Mouse (Mus musculus): ENCODE results near the gene 9430097D07Rik. TPM values are rescaled to one million over a fixed set of nuclear protein-coding genes. Genes with fewer than 3 reads are reported as not detected.

The 9430097D07Rik gene
- polyA plus RNA-seq, 1 experiment from 2014 or later = not detected

DNA sequence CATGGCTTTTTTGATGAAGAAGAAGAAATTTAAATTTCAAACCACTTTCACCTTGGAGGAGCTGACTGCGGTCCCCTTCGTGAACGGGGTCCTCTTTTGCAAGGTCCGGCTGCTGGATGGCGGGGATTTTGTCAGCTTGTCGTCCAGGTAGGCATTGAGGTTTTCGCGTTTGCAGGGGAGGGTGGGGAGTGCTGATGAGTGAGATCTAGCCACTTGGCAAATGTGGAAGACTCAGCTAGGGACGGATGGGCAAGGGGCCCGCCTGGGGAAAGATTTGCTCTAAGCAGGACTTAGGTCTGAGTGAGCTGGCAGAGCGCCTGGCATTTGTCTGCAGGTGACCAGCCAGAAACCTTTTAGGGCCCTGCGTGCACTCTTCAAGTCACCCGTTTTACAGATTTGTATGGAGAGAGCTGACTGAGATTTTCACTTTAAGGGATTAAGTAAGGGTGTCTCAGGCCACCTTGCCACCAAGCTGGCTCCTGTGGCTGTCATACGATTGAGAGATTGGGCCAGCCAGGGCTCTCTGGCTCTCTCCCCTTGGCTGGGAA is 39.3 kb downstream of the 9430097D07Rik start:
- DNase-seq = peak; percentile 29
- Histone ChIP-seq H3K36me3 (replicated peaks; ENCODE audit: insufficient read depth, low read length) (no peaks in the 10 kb centered on the region), H3K4me2 (ENCODE audit: low read depth, low read length) (peak overlapping the region; percentile 94), H3K9ac (replicated peaks) (peak overlapping the region; percentile 78), H3K9me3 (ENCODE audit: low read length) (no peaks in the 10 kb centered on the region), H3K27me3 (ENCODE audit: insufficient read depth, low read length) (peaks cover 17% of the 10 kb centered on the region), H3K27ac (ENCODE audit: low read depth) (peak overlapping the region; percentile 88), H3K4me3 (ENCODE audit: low read depth, low read length) (peak overlapping the region; percentile 73), H3K4me1 (ENCODE audit: insufficient read depth) (peaks cover 46% of the 10 kb centered on the region)
- no peak for ATAC-seq
- 4% methylated on average over 14 of the region's 14 CpGs for WGBS (ENCODE audit: insufficient replicate concordance)
- TF ChIP-seq EP300 (IDR thresholded peaks at IDR 0.05; ENCODE audit: low read depth) = no peak
- TF ChIP-seq CTCF (IDR thresholded peaks at IDR 0.05; ENCODE audit: low read depth) = no peak

GRCm38 (mm10) chr2:32535501-32535991 is 39.9 kb downstream of the 9430097D07Rik start:
- peak; percentile 78 for DNase-seq
- peak; percentile 74 for ATAC-seq
- peaks cover 17% of the 10 kb centered on the region for H3K27me3 ChIP-seq (ENCODE audit: insufficient read depth, low read length)
- no peaks in the 10 kb centered on the region for H3K36me3 ChIP-seq (replicated peaks; ENCODE audit: insufficient read depth, low read length)
- peak overlapping the region; percentile 78 for H3K9ac ChIP-seq (replicated peaks)
- peak overlapping the region; percentile 73 for H3K4me3 ChIP-seq (ENCODE audit: low read depth, low read length)
- peaks cover 46% of the 10 kb centered on the region for H3K4me1 ChIP-seq (ENCODE audit: insufficient read depth)
- peak overlapping the region; percentile 94 for H3K4me2 ChIP-seq (ENCODE audit: low read depth, low read length)
- no peaks in the 10 kb centered on the region for H3K9me3 ChIP-seq (ENCODE audit: low read length)
- peak overlapping the region; percentile 88 for H3K27ac ChIP-seq (ENCODE audit: low read depth)
- TF ChIP-seq EP300 (IDR thresholded peaks at IDR 0.05; ENCODE audit: low read depth) = no peak
- TF ChIP-seq CTCF (IDR thresholded peaks at IDR 0.05; ENCODE audit: low read depth) = no peak
- WGBS (ENCODE audit: insufficient replicate concordance) = under 1% methylated on average over 55 of the region's 56 CpGs

DNA sequence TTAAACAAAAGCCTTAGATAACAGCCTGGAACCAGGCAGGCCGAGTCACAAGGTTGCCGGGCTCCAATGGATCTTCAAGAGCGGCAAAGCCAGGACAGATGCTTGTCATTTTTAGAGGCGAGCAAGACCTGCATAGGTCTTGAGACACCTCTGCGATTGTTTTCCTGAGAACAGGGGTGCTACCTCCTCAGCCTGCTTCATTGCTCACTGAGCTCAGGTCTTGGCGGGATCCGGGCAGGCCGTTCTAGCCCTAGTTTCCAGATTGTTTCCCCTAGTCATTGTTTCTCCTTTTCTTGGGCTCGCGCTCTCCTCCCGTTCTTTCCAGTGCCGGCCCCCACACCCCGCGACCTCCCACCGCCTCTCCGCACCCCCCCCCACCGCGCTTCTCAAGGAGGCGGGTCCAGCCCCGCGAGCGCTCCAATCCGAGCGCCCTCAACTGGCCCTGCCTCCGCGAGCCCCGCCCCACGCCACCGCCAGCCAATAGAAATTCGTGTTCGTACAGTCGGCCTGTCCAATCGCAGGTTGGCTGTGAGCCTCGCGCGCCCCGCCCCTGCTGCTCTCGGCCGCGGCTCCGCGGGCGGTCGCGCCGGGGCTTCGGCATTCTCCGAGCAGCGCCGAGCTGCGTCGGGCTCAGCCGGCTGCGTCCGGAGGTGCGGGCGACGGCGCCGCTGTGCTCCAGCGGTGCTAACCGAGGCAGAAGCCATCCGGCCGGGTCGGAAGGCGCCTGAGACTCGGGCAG is 40.6 kb downstream of the 9430097D07Rik start, which contains the start of gene Fam102a:
TSS of gene Fam102a (plus strand) at position 600 of the 739 bp plus-strand sequence.
- H3K9ac ChIP-seq (replicated peaks) = peak within 1 kb of the TSS; percentile 78
- peaks cover 17% of the 10 kb centered on the region for H3K27me3 ChIP-seq (ENCODE audit: insufficient read depth, low read length)
- DNase-seq (peak; percentile 98), ATAC-seq (peak; percentile 93)
- peaks cover 46% of the 10 kb centered on the region for H3K4me1 ChIP-seq (ENCODE audit: insufficient read depth)
- H3K36me3 ChIP-seq (replicated peaks; ENCODE audit: insufficient read depth, low read length) = no peaks in the 10 kb centered on the region
- WGBS (ENCODE audit: insufficient replicate concordance) = under 1% methylated on average over 67 of the region's 67 CpGs
- H3K4me2 ChIP-seq (ENCODE audit: low read depth, low read length) = peak within 1 kb of the TSS; percentile 94
- TF ChIP-seq EP300 (IDR thresholded peaks at IDR 0.05; ENCODE audit: low read depth) = no peak
- no peak for TF ChIP-seq CTCF (IDR thresholded peaks at IDR 0.05; ENCODE audit: low read depth)
- peak within 1 kb of the TSS; percentile 88 for H3K27ac ChIP-seq (ENCODE audit: low read depth)
- H3K9me3 ChIP-seq (ENCODE audit: low read length) = no peaks in the 10 kb centered on the region
- peak within 1 kb of the TSS; percentile 73 for H3K4me3 ChIP-seq (ENCODE audit: low read depth, low read length)

DNA sequence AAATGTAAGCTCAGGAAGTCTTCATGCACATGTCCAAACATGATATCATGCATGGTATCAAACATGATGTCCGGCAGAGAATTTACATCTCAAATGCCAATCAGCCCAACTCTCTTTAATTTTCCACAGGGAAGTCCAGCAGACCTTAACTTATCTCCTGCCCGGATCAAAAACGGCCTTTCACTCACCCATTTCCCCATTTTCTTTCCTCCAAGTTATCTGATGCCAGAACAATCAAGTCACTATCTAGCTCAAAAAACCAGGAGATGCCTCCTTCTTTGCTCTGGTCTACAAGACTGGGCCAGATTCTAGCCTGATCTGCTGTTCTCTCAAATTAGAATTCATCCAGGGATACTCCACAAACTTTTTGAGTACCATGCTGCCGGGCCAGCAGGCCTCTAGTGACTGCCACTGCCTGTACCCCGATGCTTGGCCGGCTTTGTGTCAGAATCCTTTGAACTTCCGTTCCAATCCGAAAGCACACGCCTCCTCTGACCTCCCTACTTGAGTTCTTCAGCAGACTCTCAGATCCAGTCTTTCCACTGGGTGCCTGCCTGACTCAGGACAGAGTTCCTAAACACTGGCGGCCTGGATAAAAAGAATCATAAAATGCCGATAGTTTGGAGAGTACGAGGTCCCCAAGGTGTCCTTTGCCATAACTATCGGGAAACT is 41.3 kb downstream of the 9430097D07Rik start:
- no peak for ATAC-seq
- TF ChIP-seq EP300 (IDR thresholded peaks at IDR 0.05; ENCODE audit: low read depth) = no peak
- no peak for TF ChIP-seq CTCF (IDR thresholded peaks at IDR 0.05; ENCODE audit: low read depth)
- Histone ChIP-seq H3K4me2 (ENCODE audit: low read depth, low read length) (peak overlapping the region; percentile 94), H3K9ac (replicated peaks) (peak overlapping the region; percentile 71), H3K9me3 (ENCODE audit: low read length) (no peaks in the 10 kb centered on the region), H3K4me1 (ENCODE audit: insufficient read depth) (peaks cover 39% of the 10 kb centered on the region), H3K27me3 (ENCODE audit: insufficient read depth, low read length) (peaks cover 17% of the 10 kb centered on the region), H3K27ac (ENCODE audit: low read depth) (peak overlapping the region; percentile 88), H3K36me3 (replicated peaks; ENCODE audit: insufficient read depth, low read length) (no peaks in the 10 kb centered on the region), H3K4me3 (ENCODE audit: low read depth, low read length) (peak overlapping the region; percentile 73)
- 12% methylated on average over 13 of the region's 13 CpGs for WGBS (ENCODE audit: insufficient replicate concordance)
- peak; percentile 51 for DNase-seq

- H3K36me3 ChIP-seq (replicated peaks; ENCODE audit: insufficient read depth, low read length) = no peaks in the 10 kb centered on the region
- H3K27ac ChIP-seq (ENCODE audit: low read depth) = no peak overlapping the region
- peaks cover 33% of the 10 kb centered on the region for H3K4me1 ChIP-seq (ENCODE audit: insufficient read depth)
- H3K9ac ChIP-seq (replicated peaks) = no peak overlapping the region
- ATAC-seq (no peak), DNase-seq (no peak)
- WGBS (ENCODE audit: insufficient replicate concordance) = 82% methylated on average over 2 of the region's 2 CpGs
- H3K27me3 ChIP-seq (ENCODE audit: insufficient read depth, low read length) = peaks cover 17% of the 10 kb centered on the region
- H3K4me3 ChIP-seq (ENCODE audit: low read depth, low read length) = no peak overlapping the region
- no peaks in the 10 kb centered on the region for H3K9me3 ChIP-seq (ENCODE audit: low read length)
- TF ChIP-seq CTCF (IDR thresholded peaks at IDR 0.05; ENCODE audit: low read depth) (no peak), EP300 (IDR thresholded peaks at IDR 0.05; ENCODE audit: low read depth) (no peak)
- H3K4me2 ChIP-seq (ENCODE audit: low read depth, low read length) = no peak overlapping the region
Measured at GRCm38 (mm10) chr2:32533163-32533562, 42.3 kb downstream of the 9430097D07Rik start.

DNA sequence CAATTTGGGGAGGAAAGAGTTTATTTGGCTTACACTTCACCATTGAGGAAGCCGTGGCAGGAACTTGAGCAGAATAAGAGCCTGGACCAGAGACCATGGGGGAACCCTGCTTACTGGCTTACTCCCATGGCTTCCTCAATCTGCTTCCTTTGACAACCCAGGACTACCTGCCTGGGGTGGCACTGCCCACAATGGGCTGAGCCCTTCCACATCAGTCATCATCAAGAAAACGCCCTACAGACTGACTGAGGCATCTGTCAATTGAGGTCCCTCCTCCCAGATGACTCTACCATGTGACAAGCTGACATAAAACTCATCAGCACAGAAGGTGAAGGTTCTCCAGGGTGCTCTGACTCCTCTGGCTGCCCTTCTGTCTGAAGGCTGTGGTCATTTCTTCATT is 45.0 kb downstream of the 9430097D07Rik start:
- Histone ChIP-seq H3K36me3 (replicated peaks; ENCODE audit: insufficient read depth, low read length) (no peaks in the 10 kb centered on the region), H3K9ac (replicated peaks) (no peak overlapping the region), H3K4me1 (ENCODE audit: insufficient read depth) (peaks cover 15% of the 10 kb centered on the region), H3K4me2 (ENCODE audit: low read depth, low read length) (no peak overlapping the region), H3K27me3 (ENCODE audit: insufficient read depth, low read length) (no peaks in the 10 kb centered on the region; the same call in 1 of the 2 replicates), H3K4me3 (ENCODE audit: low read depth, low read length) (no peak overlapping the region), H3K9me3 (ENCODE audit: low read length) (no peaks in the 10 kb centered on the region), H3K27ac (ENCODE audit: low read depth) (no peak overlapping the region)
- ATAC-seq (no peak), DNase-seq (no peak)
- whole genome bisulfite sequencing (ENCODE audit: insufficient replicate concordance) = 55% methylated on average over 2 of the region's 2 CpGs
- TF ChIP-seq CTCF (IDR thresholded peaks at IDR 0.05; ENCODE audit: low read depth) (no peak), EP300 (IDR thresholded peaks at IDR 0.05; ENCODE audit: low read depth) (no peak)

Measured in liver, postnatal 0 days (tissue).